Mouse (Mus musculus): ENCODE data around the gene Evc2. TPM values are rescaled to one million over a fixed set of nuclear protein-coding genes. Genes with fewer than 3 reads are reported as not detected.

Evc2 gene
- polyA plus RNA-seq, 1 experiment from 2014 or later: 10.3 TPM

DNA sequence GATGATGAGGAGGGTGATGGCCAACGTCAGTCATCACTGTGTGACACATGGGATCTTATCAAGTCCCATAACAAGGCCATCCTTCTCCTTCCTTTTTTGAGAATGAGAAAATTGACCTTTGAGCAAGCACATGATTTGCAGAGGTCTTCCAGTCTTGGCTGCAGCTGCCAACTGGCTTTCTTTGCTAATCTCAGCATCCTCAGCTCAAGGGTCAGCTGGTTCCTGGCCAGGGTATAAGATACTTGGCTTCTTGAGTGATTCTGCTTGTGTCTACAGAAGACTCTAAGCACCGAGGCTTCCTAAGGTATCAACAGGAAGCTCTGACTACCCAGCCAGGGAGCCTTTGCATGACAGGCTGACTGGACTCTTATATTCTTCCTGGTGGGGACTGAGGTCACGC lies 109.2 kb downstream of the Evc2 start:
- H3K4me3 ChIP-seq (ENCODE audit: low read depth, low read length): no peak overlapping the region
- H3K4me1 ChIP-seq (ENCODE audit: control insufficient read depth, insufficient read depth, low read length): no peaks in the 10 kb centered on the region
- H3K27ac ChIP-seq (ENCODE audit: low read depth, low read length): no peak overlapping the region
- 91% methylated on average over 3 of the region's 3 CpGs for WGBS
- H3K9ac ChIP-seq (ENCODE audit: low read length): no peak overlapping the region
- no peaks in the 10 kb centered on the region for H3K27me3 ChIP-seq (ENCODE audit: control insufficient read depth, insufficient read depth, low read length)
- no peak for ATAC-seq (ENCODE audit: low FRiP score)
- H3K4me2 ChIP-seq: no peak overlapping the region
- no peaks in the 10 kb centered on the region for H3K36me3 ChIP-seq (ENCODE audit: control insufficient read depth, insufficient read depth, low read length)
- H3K9me3 ChIP-seq (ENCODE audit: control insufficient read depth, low read length): no peaks in the 10 kb centered on the region
- no peak for DNase-seq (ENCODE audit: low spot score, missing footprints)

DNA sequence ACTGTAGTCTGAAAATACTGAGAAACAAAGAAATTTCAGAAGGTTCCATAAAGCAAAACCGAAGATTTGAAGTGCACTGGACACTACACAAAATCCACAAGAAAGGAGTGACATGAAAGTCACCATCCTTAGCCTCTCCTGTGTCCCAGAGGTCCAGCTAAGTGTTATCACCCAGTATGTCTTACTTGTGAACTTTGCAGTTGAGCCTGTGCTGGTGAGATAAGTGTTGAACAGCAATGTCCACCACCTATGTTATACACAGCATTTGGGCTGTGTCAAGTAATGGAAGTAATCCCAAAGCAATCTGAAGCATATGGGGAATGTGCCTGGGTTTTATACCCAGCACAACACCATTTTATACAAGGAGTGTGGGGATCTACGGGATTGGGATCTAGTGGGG lies 118.3 kb downstream of the Evc2 start:
- no peaks in the 10 kb centered on the region for H3K27me3 ChIP-seq (ENCODE audit: control insufficient read depth, insufficient read depth, low read length)
- no peak for ATAC-seq (ENCODE audit: low FRiP score)
- 74% methylated on average over 2 of the region's 2 CpGs for WGBS

DNA sequence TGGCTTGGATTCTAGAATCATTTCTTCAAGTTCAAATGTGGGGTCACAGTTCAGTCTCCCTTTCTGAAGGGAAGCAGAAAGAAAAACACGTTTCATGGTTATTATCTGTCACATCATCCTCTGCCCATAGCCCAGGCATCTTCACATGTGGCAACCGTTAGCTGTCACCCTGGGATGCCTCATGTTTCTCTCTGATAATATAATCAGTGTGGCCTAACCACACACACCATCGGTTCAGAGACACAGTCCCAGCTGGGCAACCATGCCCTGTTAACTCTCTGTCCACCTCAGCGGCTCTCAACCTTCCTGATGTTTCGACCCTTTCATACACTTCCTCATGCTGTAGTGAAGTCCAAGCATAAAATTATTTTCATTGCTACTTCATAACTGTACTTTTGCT lies 118.9 kb downstream of the Evc2 start:
- Histone ChIP-seq H3K36me3 (ENCODE audit: control insufficient read depth, insufficient read depth, low read length) (no peaks in the 10 kb centered on the region), H3K4me1 (ENCODE audit: control insufficient read depth, insufficient read depth, low read length) (no peaks in the 10 kb centered on the region), H3K4me3 (ENCODE audit: low read depth, low read length) (no peak overlapping the region), H3K27ac (ENCODE audit: low read depth, low read length) (no peak overlapping the region), H3K4me2 (no peak overlapping the region), H3K9me3 (ENCODE audit: control insufficient read depth, low read length) (no peaks in the 10 kb centered on the region; the same call in 1 of the 2 replicates), H3K9ac (ENCODE audit: low read length) (no peak overlapping the region), H3K27me3 (ENCODE audit: control insufficient read depth, insufficient read depth, low read length) (no peaks in the 10 kb centered on the region)
- DNase-seq (ENCODE audit: low spot score, missing footprints) (no peak), ATAC-seq (ENCODE audit: low FRiP score) (no peak)
- 78% methylated on average over 5 of the region's 5 CpGs for WGBS

More for the DNA sequence above, 118.3 kb downstream of the Evc2 start:
- Histone ChIP-seq H3K4me1 (ENCODE audit: control insufficient read depth, insufficient read depth, low read length) (no peaks in the 10 kb centered on the region), H3K36me3 (ENCODE audit: control insufficient read depth, insufficient read depth, low read length) (no peaks in the 10 kb centered on the region), H3K9ac (ENCODE audit: low read length) (no peak overlapping the region), H3K4me2 (no peak overlapping the region), H3K9me3 (ENCODE audit: control insufficient read depth, low read length) (no peaks in the 10 kb centered on the region; the same call in 1 of the 2 replicates), H3K4me3 (ENCODE audit: low read depth, low read length) (no peak overlapping the region), H3K27ac (ENCODE audit: low read depth, low read length) (no peak overlapping the region)
- DNase-seq (ENCODE audit: low spot score, missing footprints): no peak

DNA sequence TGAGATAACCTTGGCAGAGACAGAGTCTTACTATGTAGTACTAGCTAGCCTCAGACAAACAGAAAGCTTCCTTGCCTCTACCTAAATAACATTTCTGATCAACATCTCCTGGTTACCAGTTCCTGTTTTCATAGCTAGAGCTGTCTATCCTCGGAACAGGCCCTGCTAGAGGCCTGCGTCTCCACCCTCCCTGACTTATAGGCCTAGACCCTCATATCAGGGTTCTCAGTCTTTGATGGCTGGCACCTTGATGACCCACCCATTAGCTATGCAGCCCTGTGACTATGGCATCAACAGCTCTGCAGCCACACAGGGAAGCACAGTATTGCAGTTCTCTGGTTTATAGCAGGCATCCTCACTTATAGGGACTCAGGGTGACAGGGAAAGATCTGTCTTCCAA lies 119.5 kb downstream of the Evc2 start:
- Histone ChIP-seq H3K9ac (ENCODE audit: low read length) (no peak overlapping the region), H3K9me3 (ENCODE audit: control insufficient read depth, low read length) (no peaks in the 10 kb centered on the region; the same call in 1 of the 2 replicates), H3K4me1 (ENCODE audit: control insufficient read depth, insufficient read depth, low read length) (no peaks in the 10 kb centered on the region), H3K4me3 (ENCODE audit: low read depth, low read length) (no peak overlapping the region), H3K27ac (ENCODE audit: low read depth, low read length) (no peak overlapping the region), H3K36me3 (ENCODE audit: control insufficient read depth, insufficient read depth, low read length) (no peaks in the 10 kb centered on the region), H3K27me3 (ENCODE audit: control insufficient read depth, insufficient read depth, low read length) (no peaks in the 10 kb centered on the region), H3K4me2 (no peak overlapping the region)
- 86% methylated on average over 2 of the region's 2 CpGs for WGBS
- DNase-seq (ENCODE audit: low spot score, missing footprints) (no peak), ATAC-seq (ENCODE audit: low FRiP score) (no peak)

DNA sequence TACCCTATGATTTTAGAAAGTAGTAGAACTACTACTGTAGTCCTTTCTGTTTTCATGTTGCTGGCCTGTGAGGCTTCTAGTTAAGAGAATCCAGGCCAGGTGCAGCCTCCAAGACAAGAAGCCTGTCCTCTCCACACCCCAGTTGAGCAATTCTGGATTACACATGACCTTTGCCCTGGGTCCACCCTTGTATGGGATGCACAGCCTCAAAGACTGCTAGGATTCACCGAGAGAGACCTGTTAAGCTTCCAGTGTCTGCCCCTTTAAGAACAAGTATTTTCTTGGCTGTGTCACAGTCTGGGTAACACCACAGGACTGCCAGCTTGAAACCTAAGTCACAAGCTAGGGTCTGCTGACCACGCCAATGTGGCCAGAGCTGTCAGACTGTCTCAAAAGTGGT lies 119.9 kb downstream of the Evc2 start:
- 55% methylated on average over 2 of the region's 2 CpGs for WGBS
- no peaks in the 10 kb centered on the region for H3K4me1 ChIP-seq (ENCODE audit: control insufficient read depth, insufficient read depth, low read length)
- DNase-seq (ENCODE audit: low spot score, missing footprints) (no peak), ATAC-seq (ENCODE audit: low FRiP score) (no peak)
- no peak overlapping the region for H3K4me3 ChIP-seq (ENCODE audit: low read depth, low read length)
- no peaks in the 10 kb centered on the region for H3K36me3 ChIP-seq (ENCODE audit: control insufficient read depth, insufficient read depth, low read length)
- no peak overlapping the region for H3K9ac ChIP-seq (ENCODE audit: low read length)
- no peaks in the 10 kb centered on the region for H3K27me3 ChIP-seq (ENCODE audit: control insufficient read depth, insufficient read depth, low read length)
- H3K9me3 ChIP-seq (ENCODE audit: control insufficient read depth, low read length): no peaks in the 10 kb centered on the region; the same call in 1 of the 2 replicates
- H3K27ac ChIP-seq (ENCODE audit: low read depth, low read length): no peak overlapping the region
- H3K4me2 ChIP-seq: no peak overlapping the region

DNA sequence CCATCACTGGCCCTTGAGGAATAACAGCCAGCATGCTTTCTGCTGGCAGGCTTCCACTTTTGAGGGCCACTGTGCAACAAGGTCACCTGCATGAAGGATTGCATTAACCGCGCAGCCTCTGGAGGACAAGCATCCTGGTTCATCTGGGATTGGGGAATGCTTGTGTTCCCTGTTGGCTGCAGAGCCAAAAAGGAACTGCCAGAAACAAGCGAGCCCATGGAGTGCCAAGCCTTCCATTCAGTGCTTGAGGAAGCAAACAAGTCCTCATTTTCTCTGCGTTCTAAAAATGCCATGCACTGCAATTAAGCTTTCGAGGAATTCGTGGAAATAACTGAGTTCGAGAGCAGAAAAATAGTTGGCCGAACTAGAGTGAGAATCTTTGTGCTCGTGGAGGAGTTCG lies 127.2 kb downstream of the Evc2 start:
- no peak overlapping the region for H3K27ac ChIP-seq (ENCODE audit: low read depth, low read length)
- no peaks in the 10 kb centered on the region for H3K36me3 ChIP-seq (ENCODE audit: control insufficient read depth, insufficient read depth, low read length)
- 90% methylated on average over 10 of the region's 10 CpGs for WGBS
- ATAC-seq (ENCODE audit: low FRiP score) (no peak), DNase-seq (ENCODE audit: low spot score, missing footprints) (no peak)
- no peak overlapping the region for H3K4me2 ChIP-seq
- H3K4me1 ChIP-seq (ENCODE audit: control insufficient read depth, insufficient read depth, low read length): no peaks in the 10 kb centered on the region
- no peaks in the 10 kb centered on the region for H3K27me3 ChIP-seq (ENCODE audit: control insufficient read depth, insufficient read depth, low read length)
- H3K9ac ChIP-seq (ENCODE audit: low read length): no peak overlapping the region
- no peak overlapping the region for H3K4me3 ChIP-seq (ENCODE audit: low read depth, low read length)
- no peaks in the 10 kb centered on the region for H3K9me3 ChIP-seq (ENCODE audit: control insufficient read depth, low read length)

DNA sequence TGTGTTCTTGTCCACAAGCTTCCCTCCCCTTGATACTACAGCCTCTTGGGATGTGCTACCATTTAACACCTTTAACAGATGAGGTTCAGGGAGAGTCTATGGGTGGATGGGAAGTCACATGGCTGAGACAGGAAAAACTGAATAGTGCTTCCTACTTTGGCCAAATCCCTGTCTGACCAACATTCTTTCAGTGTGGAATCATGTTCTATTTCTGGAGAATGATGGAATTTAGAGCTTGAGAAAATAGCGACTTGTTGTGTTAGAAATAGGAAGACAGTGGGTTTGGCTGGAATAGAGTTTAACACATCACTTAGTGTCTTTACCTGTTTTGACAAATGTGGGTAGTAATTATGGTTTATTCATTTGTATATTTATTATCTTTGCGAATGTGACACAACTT lies 129.3 kb downstream of the Evc2 start:
- H3K27me3 ChIP-seq (ENCODE audit: control insufficient read depth, insufficient read depth, low read length): no peaks in the 10 kb centered on the region
- no peaks in the 10 kb centered on the region for H3K36me3 ChIP-seq (ENCODE audit: control insufficient read depth, insufficient read depth, low read length)
- DNase-seq (ENCODE audit: low spot score, missing footprints): no peak
- no peak for ATAC-seq (ENCODE audit: low FRiP score)
- H3K4me1 ChIP-seq (ENCODE audit: control insufficient read depth, insufficient read depth, low read length): no peaks in the 10 kb centered on the region
- no peak overlapping the region for H3K4me3 ChIP-seq (ENCODE audit: low read depth, low read length)
- H3K27ac ChIP-seq (ENCODE audit: low read depth, low read length): no peak overlapping the region
- no peak overlapping the region for H3K4me2 ChIP-seq
- WGBS: 85% methylated on average over 2 of the region's 2 CpGs
- H3K9ac ChIP-seq (ENCODE audit: low read length): no peak overlapping the region
- no peaks in the 10 kb centered on the region for H3K9me3 ChIP-seq (ENCODE audit: control insufficient read depth, low read length)

DNA sequence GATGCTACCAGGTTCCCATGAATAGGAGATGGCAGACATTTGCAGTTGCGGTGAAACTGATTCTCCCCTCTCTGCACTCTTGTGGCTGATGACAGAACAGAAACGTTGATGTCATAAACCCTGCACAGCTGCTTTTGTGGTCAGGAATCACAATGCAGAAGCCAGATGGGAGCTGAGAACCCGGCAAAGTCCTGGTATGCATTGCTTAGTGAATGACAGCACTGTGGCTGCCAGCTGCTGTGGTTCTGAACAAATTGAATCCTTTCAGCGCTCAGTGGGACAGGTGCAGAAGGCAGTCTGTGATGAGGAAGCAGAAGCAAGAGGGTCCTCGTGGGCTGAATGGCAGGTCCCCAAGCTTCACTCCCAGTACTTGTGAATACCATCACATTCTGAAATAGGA lies 130.7 kb downstream of the Evc2 start:
- WGBS: 72% methylated on average over 5 of the region's 5 CpGs
- H3K36me3 ChIP-seq (ENCODE audit: control insufficient read depth, insufficient read depth, low read length): no peaks in the 10 kb centered on the region
- H3K9me3 ChIP-seq (ENCODE audit: control insufficient read depth, low read length): no peaks in the 10 kb centered on the region
- DNase-seq (ENCODE audit: low spot score, missing footprints): no peak
- no peak overlapping the region for H3K27ac ChIP-seq (ENCODE audit: low read depth, low read length)
- no peaks in the 10 kb centered on the region for H3K27me3 ChIP-seq (ENCODE audit: control insufficient read depth, insufficient read depth, low read length)
- ATAC-seq (ENCODE audit: low FRiP score): no peak
- H3K9ac ChIP-seq (ENCODE audit: low read length): no peak overlapping the region
- no peak overlapping the region for H3K4me3 ChIP-seq (ENCODE audit: low read depth, low read length)
- H3K4me1 ChIP-seq (ENCODE audit: control insufficient read depth, insufficient read depth, low read length): no peaks in the 10 kb centered on the region
- no peak overlapping the region for H3K4me2 ChIP-seq

DNA sequence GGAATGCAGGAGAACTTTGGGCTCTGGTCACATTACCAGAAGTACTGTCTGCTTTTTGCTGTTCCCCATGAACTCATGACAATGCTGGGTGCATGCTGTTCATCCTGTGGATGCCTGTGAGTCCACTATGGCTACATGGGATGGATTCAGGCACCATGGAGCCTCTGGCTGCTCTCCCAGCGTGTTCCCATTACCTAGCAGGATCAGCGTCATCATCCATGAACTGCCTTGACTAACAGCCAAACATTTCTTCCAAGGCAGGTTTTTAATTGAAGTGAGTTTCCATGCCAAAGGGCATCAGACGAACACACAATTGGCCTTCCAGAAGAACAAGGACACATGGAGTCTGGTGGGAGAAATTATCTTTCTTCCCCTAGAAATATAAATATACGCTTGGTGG lies 133.3 kb downstream of the Evc2 start:
- Histone ChIP-seq H3K27ac (ENCODE audit: low read depth, low read length) (no peak overlapping the region), H3K9ac (ENCODE audit: low read length) (no peak overlapping the region), H3K27me3 (ENCODE audit: control insufficient read depth, insufficient read depth, low read length) (no peaks in the 10 kb centered on the region), H3K4me1 (ENCODE audit: control insufficient read depth, insufficient read depth, low read length) (no peaks in the 10 kb centered on the region), H3K4me3 (ENCODE audit: low read depth, low read length) (no peak overlapping the region), H3K9me3 (ENCODE audit: control insufficient read depth, low read length) (no peaks in the 10 kb centered on the region), H3K36me3 (ENCODE audit: control insufficient read depth, insufficient read depth, low read length) (no peaks in the 10 kb centered on the region), H3K4me2 (no peak overlapping the region)
- 86% methylated on average over 4 of the region's 4 CpGs for WGBS
- DNase-seq (ENCODE audit: low spot score, missing footprints) (no peak), ATAC-seq (ENCODE audit: low FRiP score) (no peak)
